Mouse (Mus musculus) forebrain, embryonic 12.5 days (tissue): ENCODE measurements at regions not wholly inside any gene's neighbourhood (a gene's known extent, or its start where the extent isn't known, plus 50 kb on each side); places are given as distances from the start of the nearest gene placed in this dataset.
"Not testable (repeated sequence)": the region's sequence is repeated elsewhere in the genome, so short reads cannot be mapped to it uniquely, and the experiment has no call there.

ENCODE experiments used
- ATAC-seq: fragments of 200-750 bp; cut with Nextera tagmentation; 2 replicates; pipeline ENCODE4 v1.8.0; 2017; ENCODE audit warnings: moderate TSS enrichment; ENCODE audit not compliant: low FRiP score
- H3K27ac ChIP-seq: fragments of 300-500 bp; sonication (generic); 2 replicates; pipeline ENCODE4 v1.5.1; 2016; ENCODE audit warnings: mild to moderate bottlenecking
- H3K27me3 ChIP-seq: fragments of 300-500 bp; sonication (generic); 2 replicates; pipeline ENCODE4 v1.6.1; 2016; ENCODE audit warnings: mild to moderate bottlenecking
- H3K36me3 ChIP-seq: fragments of 300-500 bp; sonication (generic); replicated peaks from 2 replicates; pipeline ENCODE4 v1.6.1; 2016; ENCODE audit warnings: mild to moderate bottlenecking
- H3K4me1 ChIP-seq: fragments of 300-500 bp; sonication (generic); 2 replicates; pipeline ENCODE4 v1.6.1; 2016
- H3K4me2 ChIP-seq: fragments of 300-500 bp; sonication (generic); 2 replicates; pipeline ENCODE4 v1.6.1; 2016; ENCODE audit warnings: mild to moderate bottlenecking, moderate library complexity
- H3K4me3 ChIP-seq: fragments of 300-500 bp; sonication (generic); replicated peaks from 2 replicates; pipeline ENCODE4 v1.5.1; 2016; ENCODE audit warnings: mild to moderate bottlenecking
- H3K9ac ChIP-seq: fragments of 300-500 bp; sonication (generic); 2 replicates; pipeline ENCODE4 v1.6.1; 2016; ENCODE audit warnings: mild to moderate bottlenecking
- H3K9me3 ChIP-seq: fragments of 300-500 bp; sonication (generic); 2 replicates; pipeline ENCODE4 v1.6.1; 2016
- WGBS: fragments of 180-500 bp; shearing (Covaris S2); methylation state at CpG from one replicate; pipeline ENCODE4 v1.1.7; 2016; 5-methylcytosine and 5-hydroxymethylcytosine counted together

DNA sequence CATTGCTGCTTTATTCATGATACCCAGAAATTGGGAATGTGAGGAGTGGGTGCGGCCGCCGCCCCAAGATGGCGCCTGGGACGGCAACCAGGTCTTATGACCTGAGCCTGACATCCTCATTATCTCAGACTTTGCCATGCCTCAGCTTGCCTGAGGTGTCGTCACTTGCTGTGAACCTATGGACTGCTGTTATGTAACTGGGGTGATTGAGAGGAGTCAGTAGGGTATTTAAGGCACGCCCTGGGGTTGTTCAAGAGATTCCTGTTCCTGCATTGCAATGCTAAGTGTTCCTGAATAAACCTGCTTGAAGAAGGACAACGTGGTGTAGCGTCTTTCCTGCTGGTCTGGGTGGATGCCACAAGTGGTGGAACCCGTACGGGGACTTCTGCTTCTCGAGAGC lies 211.4 kb upstream of the Pou3f2 start:
- ATAC-seq, result no peak
- Histone ChIP-seq H3K4me1 (no peaks in the 10 kb centered on the region), H3K27ac (no peak overlapping the region), H3K9me3 (peaks cover 11% of the 10 kb centered on the region), H3K36me3 (no peaks in the 10 kb centered on the region), H3K4me3 (no peak overlapping the region), H3K4me2 (no peak overlapping the region), H3K27me3 (no peaks in the 10 kb centered on the region), H3K9ac (no peak overlapping the region)
- 93% methylated on average over 12 of the region's 12 CpGs for WGBS

- Histone ChIP-seq H3K9me3 (no peaks in the 10 kb centered on the region), H3K27me3 (no peaks in the 10 kb centered on the region), H3K36me3 (no peaks in the 10 kb centered on the region), H3K27ac (0 out of 2 replicates have a peak overlapping the region, but pooled peaks have one; percentile 48), H3K4me1 (peaks cover 7% of the 10 kb centered on the region), H3K4me3 (no peak overlapping the region), H3K9ac (no peak overlapping the region), H3K4me2 (peak overlapping the region; percentile 32)
- under 1% methylated on average over 7 of the region's 7 CpGs for WGBS
- ATAC-seq, result peak; percentile 82
Measured at GRCm38 (mm10) chr4:22667733-22668381, 179.7 kb upstream of the Pou3f2 start.

DNA sequence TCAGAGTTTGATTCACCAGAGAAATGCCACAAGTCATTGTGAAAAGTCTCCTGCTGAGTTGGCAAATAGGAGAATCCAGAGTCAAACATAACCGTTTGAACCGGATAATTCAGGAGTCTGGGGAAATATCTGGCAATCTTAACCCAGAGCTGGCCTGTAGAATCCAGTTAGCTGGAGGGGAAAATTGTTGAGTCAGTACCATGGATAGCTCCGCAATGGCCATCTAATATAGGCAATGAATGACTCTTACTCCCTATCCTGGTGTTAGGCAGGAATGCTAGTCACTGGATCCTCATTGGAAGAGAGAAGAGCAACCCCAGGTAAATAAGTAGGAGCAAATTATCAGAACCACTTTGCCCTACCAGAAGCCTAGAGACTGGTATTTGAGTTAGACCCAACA lies 157.4 kb upstream of the Pou3f2 start:
- H3K4me2 ChIP-seq, result no peak overlapping the region
- WGBS, result 65% methylated on average over 3 of the region's 3 CpGs
- no peaks in the 10 kb centered on the region for H3K27me3 ChIP-seq
- no peaks in the 10 kb centered on the region for H3K4me1 ChIP-seq
- no peak overlapping the region for H3K4me3 ChIP-seq
- H3K9me3 ChIP-seq, result no peaks in the 10 kb centered on the region
- no peak for ATAC-seq
- no peak overlapping the region for H3K9ac ChIP-seq
- H3K36me3 ChIP-seq, result no peaks in the 10 kb centered on the region
- H3K27ac ChIP-seq, result no peak overlapping the region

DNA sequence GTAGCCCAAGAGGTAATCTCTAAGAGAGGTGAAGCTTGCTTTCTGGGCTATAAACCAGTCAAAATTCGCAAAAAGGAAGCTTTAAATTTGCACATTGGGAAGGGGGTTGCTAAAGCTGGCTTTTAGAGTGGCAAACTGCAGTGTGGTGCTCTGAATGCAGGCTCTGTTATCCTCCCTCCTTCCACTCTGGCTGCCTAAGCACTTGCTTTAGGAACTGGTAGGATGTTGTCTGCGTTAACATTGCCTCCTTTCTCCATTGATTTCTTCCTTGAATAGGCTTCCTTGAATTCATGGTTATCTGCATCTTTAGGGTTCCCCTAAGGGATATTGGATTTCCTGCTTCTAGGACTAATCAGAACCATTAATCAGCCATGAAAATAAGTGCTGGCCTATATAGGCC lies 120.8 kb upstream of the Pou3f2 start:
- no peak for ATAC-seq
- Histone ChIP-seq H3K4me1 (no peaks in the 10 kb centered on the region), H3K9me3 (no peaks in the 10 kb centered on the region), H3K27ac (no peak overlapping the region), H3K9ac (no peak overlapping the region), H3K36me3 (no peaks in the 10 kb centered on the region), H3K4me2 (no peak overlapping the region), H3K4me3 (no peak overlapping the region), H3K27me3 (no peaks in the 10 kb centered on the region)
- WGBS, result 65% methylated on average over 2 of the region's 2 CpGs

- not testable (repeated sequence) for ATAC-seq, H3K4me2 ChIP-seq, H3K9me3 ChIP-seq, H3K4me1 ChIP-seq, H3K27me3 ChIP-seq, H3K36me3 ChIP-seq, H3K9ac ChIP-seq, H3K27ac ChIP-seq, H3K4me3 ChIP-seq
Measured at GRCm38 (mm10) chr4:22602164-22602563, 114.0 kb upstream of the Pou3f2 start.

DNA sequence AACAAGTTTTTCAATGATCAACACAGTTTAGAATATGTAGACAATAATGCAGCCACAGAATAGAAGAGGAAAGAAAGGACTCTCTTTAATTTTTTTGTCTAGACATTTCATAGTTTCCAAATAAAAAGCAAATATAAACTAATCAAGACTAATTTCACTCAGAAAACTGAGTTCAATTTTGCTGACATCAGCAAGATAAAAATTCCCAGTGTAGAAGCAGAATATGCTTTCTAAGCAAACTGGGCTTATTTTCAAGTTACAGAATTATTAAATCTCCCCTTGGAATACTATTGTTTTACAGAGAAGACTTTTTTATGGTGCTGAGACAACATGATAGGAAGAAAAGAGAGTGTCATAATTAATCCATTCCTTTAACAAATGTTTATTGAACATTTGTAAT lies 99.0 kb upstream of the Pou3f2 start:
- Histone ChIP-seq H3K4me1 (no peaks in the 10 kb centered on the region), H3K36me3 (no peaks in the 10 kb centered on the region), H3K27me3 (no peaks in the 10 kb centered on the region), H3K4me3 (no peak overlapping the region), H3K4me2 (no peak overlapping the region), H3K27ac (no peak overlapping the region), H3K9me3 (no peaks in the 10 kb centered on the region), H3K9ac (no peak overlapping the region)
- no peak for ATAC-seq

- no peak overlapping the region for H3K27ac ChIP-seq
- H3K9me3 ChIP-seq, result no peaks in the 10 kb centered on the region
- no peak overlapping the region for H3K9ac ChIP-seq
- H3K4me2 ChIP-seq, result no peak overlapping the region
- WGBS, result 78% methylated on average over 2 of the region's 2 CpGs
- peaks cover 10% of the 10 kb centered on the region for H3K4me1 ChIP-seq
- H3K4me3 ChIP-seq, result no peak overlapping the region
- no peaks in the 10 kb centered on the region for H3K36me3 ChIP-seq
- no peak for ATAC-seq
- no peaks in the 10 kb centered on the region for H3K27me3 ChIP-seq
Measured at GRCm38 (mm10) chr4:22565959-22566358, 77.8 kb upstream of the Pou3f2 start.

DNA sequence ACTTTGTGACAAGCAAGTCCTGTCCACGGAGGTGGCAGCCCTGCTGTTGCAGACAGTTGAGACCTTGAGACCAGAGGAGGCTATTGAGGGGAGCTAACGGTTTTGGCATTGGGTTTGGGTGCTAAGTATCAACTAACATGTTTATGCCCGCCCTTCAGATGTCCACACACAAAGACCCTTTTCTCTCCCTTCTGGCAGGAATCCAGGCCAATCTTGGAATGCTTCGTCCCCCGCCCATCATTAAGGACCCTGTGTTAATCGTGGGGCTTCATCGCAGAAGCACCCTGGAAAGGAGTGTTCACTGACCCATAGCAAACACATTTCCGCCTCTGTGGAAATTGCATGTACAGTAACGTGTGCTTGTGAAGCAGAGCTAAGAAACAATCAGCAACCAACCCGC lies 76.4 kb upstream of the Pou3f2 start:
- no peaks in the 10 kb centered on the region for H3K9me3 ChIP-seq
- H3K9ac ChIP-seq, result 0 out of 2 replicates have a peak overlapping the region, but pooled peaks have one; percentile 2
- H3K27me3 ChIP-seq, result no peaks in the 10 kb centered on the region
- peak; percentile 89 for ATAC-seq
- no peak overlapping the region for H3K27ac ChIP-seq
- H3K4me3 ChIP-seq, result no peak overlapping the region
- peak overlapping the region; percentile 24 for H3K4me2 ChIP-seq
- 25% methylated on average over 10 of the region's 10 CpGs for WGBS
- H3K4me1 ChIP-seq, result peaks cover 10% of the 10 kb centered on the region
- H3K36me3 ChIP-seq, result no peaks in the 10 kb centered on the region
